Mouse (Mus musculus) kidney, postnatal 0 days (tissue): ENCODE results near the gene Npw. TPM values are rescaled to one million over a fixed set of nuclear protein-coding genes. Genes with fewer than 3 reads are reported as not detected.

Experiments
- ATAC-seq: fragments of 200-750 bp; cut with Nextera tagmentation; replicated peaks from 2 replicates; pipeline ENCODE4 v1.8.0; 2017; ENCODE audit warnings: low read depth, moderate number of reproducible peaks, moderate TSS enrichment, moderate library complexity; ENCODE audit not compliant: low FRiP score
- DNase-seq: peaks from one replicate; pipeline ENCODE4 v3.0.0-alpha.2; 2016; ENCODE audit warnings: low spot score
- H3K27ac ChIP-seq: fragments of 300-500 bp; sonication (generic); 2 replicates; pipeline ENCODE4 v1.5.1; 2014; ENCODE audit warnings: mild to moderate bottlenecking
- H3K27me3 ChIP-seq: fragments of 300-500 bp; sonication (generic); 2 replicates; pipeline ENCODE4 v1.6.1; 2014; ENCODE audit warnings: low read length, mixed read lengths; ENCODE audit not compliant: insufficient read depth
- H3K36me3 ChIP-seq: fragments of 300-500 bp; sonication (generic); 2 replicates; pipeline ENCODE4 v1.6.1; 2014; ENCODE audit warnings: low read length, mixed read lengths; ENCODE audit not compliant: insufficient read depth
- H3K4me1 ChIP-seq: fragments of 300-500 bp; sonication (generic); replicated peaks from 2 replicates; pipeline ENCODE4 v1.6.1; 2014; ENCODE audit warnings: antibody characterized with exemption, low read length, mixed read lengths; ENCODE audit not compliant: insufficient read depth
- H3K4me2 ChIP-seq: fragments of 300-500 bp; sonication (generic); 2 replicates; pipeline ENCODE4 v1.6.1; 2014; ENCODE audit warnings: mild to moderate bottlenecking, low read length, moderate library complexity, mixed read lengths
- H3K4me3 ChIP-seq: fragments of 300-500 bp; sonication (generic); replicated peaks from 2 replicates; pipeline ENCODE4 v1.5.1; 2014; ENCODE audit warnings: low read depth, low read length
- H3K9ac ChIP-seq: fragments of 300-500 bp; sonication (generic); 2 replicates; pipeline ENCODE4 v1.6.1; 2014; ENCODE audit warnings: low read depth, low read length
- H3K9me3 ChIP-seq: fragments of 300-500 bp; sonication (generic); replicated peaks from 2 replicates; pipeline ENCODE4 v1.6.1; 2016; ENCODE audit warnings: low read length, inconsistent platforms, mixed read lengths
- CTCF ChIP-seq: IDR thresholded peaks from 2 replicates; pipeline ENCODE4 v1.5.1; 2016; ENCODE audit warnings: antibody characterized with exemption, low read depth, mild to moderate bottlenecking, moderate library complexity
- WGBS: fragments of 180-500 bp; shearing (Covaris S2); extraction: QIAGEN DNeasy Blood & Tissue Kit; methylation state at CpG from one replicate; pipeline ENCODE4 v1.1.7; 2014; 5-methylcytosine and 5-hydroxymethylcytosine counted together
- polyA plus RNA-seq: library from polyadenylated mRNA; unstranded; fragments of >200 nt; fragmentation: Nextera tagmentation; extraction: Ambion mirVana; gene quantifications from 2 replicates; pipeline ENCODE4 v1.2.1, GENCODE M21; 2015

The Npw gene
- polyA plus RNA-seq, 1 experiment from 2014 or later, result 0.32 TPM

DNA sequence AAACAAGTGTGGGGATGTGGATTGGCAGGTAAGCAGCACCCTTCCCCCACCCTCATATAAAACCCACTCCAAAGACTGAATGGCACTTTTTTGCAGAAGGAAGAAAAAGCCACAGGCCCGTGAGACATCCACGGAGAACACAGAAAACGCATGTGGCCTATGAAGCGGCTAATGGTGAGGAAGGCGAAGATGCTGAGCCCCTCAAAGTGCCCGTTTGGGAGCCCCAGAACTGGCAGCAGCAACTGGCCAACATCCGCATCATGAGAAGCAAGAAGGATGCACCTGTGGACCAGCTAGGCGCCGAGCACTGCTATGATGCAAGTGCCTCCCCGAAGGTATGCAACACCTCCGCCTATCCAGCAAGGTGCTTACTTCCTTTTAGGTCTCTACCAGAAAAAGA, 24.4 kb downstream of the Npw start:
- no peak for TF ChIP-seq CTCF
- Histone ChIP-seq H3K36me3 (peaks cover 18% of the 10 kb centered on the region), H3K27ac (peak overlapping the region; percentile 94), H3K9me3 (no peaks in the 10 kb centered on the region), H3K27me3 (no peaks in the 10 kb centered on the region), H3K4me2 (no peak overlapping the region), H3K4me3 (no peak overlapping the region), H3K4me1 (peaks cover 12% of the 10 kb centered on the region), H3K9ac (no peak overlapping the region)
- ATAC-seq (no peak), DNase-seq (no peak)
- 98% methylated on average over 11 of the region's 11 CpGs for WGBS

DNA sequence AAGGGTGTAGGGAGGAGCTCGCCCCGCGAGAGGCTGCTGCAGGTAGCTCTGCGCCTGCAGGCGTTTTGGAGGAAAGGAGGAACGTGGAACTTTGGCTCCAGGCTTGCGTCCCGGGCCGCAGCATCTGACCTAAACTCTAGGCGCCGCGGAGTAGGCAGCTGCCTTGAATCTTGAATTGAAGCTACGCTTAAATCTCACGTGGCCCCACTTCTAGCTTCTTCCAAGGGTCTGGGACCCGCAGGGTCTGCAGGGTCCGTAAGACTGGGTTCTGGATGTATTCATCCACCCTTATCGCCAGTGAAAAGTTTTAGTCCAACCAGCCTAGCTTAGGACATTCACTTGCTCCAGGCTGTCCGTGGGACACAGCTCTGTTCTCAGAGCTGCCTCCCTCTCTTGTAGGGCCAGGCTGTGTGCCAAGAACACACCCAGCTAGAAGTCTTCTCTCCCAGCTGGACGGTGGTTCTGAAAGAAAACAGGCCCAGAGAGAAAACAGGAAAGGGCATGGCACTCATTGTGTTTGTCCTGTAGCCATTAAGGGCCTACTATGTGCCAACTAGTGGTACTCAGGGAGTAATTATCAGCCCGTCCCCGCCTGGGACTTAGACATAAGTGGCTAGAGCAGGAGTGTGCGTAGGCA, 25.3 kb downstream of the Npw start:
- DNase-seq, result peak; percentile 73
- 9% methylated on average over 22 of the region's 22 CpGs for WGBS
- ATAC-seq, result peak; percentile 24; the same call in 1 of the 2 replicates
- Histone ChIP-seq H3K27me3 (no peaks in the 10 kb centered on the region), H3K27ac (peak overlapping the region; percentile 94), H3K4me1 (peaks cover 12% of the 10 kb centered on the region), H3K4me3 (peak overlapping the region; percentile 72), H3K36me3 (peaks cover 13% of the 10 kb centered on the region), H3K9ac (peak overlapping the region; percentile 70), H3K4me2 (peak overlapping the region; percentile 77), H3K9me3 (no peaks in the 10 kb centered on the region)
- no peak for TF ChIP-seq CTCF

DNA sequence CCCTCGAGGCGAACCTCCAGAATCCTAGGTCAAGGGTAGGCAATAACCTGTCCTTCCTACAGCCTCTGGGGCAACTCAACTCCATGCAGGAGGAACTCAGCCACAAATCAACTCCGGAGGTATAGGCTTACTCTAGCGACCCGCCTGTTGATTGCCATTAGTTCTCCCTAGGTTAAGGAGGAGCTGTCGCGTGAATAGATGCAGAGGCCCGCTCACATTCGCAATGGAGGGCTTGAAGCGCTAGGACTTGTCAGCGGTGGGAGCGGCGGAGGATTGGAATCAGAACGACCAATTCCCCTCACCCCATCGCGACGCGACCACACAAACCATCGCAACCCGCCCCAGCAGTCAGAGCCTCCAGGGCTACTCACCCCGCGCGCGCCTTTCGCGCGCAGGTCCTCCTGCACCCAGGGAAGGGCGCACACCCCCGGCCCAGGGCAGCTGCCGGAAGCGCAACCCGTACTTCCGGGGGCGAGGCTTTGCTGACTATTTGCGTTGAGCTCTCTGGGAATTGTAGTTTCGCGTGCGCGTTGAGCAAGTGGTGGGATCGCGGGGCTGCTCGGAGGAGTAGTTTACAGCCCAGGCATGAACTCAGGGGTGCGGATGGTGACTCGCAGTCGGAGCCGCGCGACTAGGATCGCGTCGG, 26.0 kb downstream of the Npw start, which contains the start of the genes Tsc2 and Nthl1:
Tsc2 (minus strand) TSS at position 464 of the 646 bp plus-strand sequence.
Nthl1 (plus strand) TSS at position 514 of the 646 bp plus-strand sequence.
- H3K4me3 ChIP-seq, result peak within 1 kb of the TSS; percentile 72
- peak within 1 kb of the TSS; percentile 94 for H3K27ac ChIP-seq
- H3K36me3 ChIP-seq, result peaks cover 14% of the 10 kb centered on the region
- H3K9me3 ChIP-seq, result no peaks in the 10 kb centered on the region
- peak; percentile 93 for DNase-seq
- peak; percentile 78 for ATAC-seq
- H3K4me2 ChIP-seq, result peak within 1 kb of the TSS; percentile 77
- H3K4me1 ChIP-seq, result peaks cover 12% of the 10 kb centered on the region
- under 1% methylated on average over 51 of the region's 51 CpGs for WGBS
- TF ChIP-seq CTCF, result no peak
- H3K9ac ChIP-seq, result peak within 1 kb of the TSS; percentile 70
- H3K27me3 ChIP-seq, result no peaks in the 10 kb centered on the region

DNA sequence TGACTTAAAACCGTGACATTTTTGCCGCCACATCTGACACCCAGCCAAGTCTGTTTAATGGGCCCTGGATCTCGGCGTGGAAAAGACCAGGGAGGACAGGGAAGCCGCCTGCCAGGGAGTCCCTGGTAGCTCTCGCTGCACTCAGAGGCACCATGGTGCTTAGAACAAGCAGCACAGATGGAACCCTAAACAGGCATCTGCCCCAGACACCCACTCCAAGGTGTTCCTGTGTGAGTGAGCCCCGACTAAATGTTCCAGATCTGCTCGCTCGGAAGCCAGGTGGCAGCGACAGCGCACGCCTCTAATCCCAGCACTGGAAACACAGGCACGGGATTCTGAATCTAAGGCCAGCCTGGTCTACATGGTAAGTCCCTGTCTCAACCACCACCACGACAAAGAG, 28.2 kb downstream of the Npw start:
- WGBS, result 87% methylated on average over 14 of the region's 14 CpGs
- peaks cover 12% of the 10 kb centered on the region for H3K4me1 ChIP-seq
- H3K9ac ChIP-seq, result no peak overlapping the region
- no peaks in the 10 kb centered on the region for H3K9me3 ChIP-seq
- H3K4me3 ChIP-seq, result no peak overlapping the region
- TF ChIP-seq CTCF, result no peak
- no peak overlapping the region for H3K27ac ChIP-seq
- peaks cover 24% of the 10 kb centered on the region for H3K36me3 ChIP-seq
- H3K4me2 ChIP-seq, result no peak overlapping the region
- no peaks in the 10 kb centered on the region for H3K27me3 ChIP-seq
- ATAC-seq (no peak), DNase-seq (no peak)

DNA sequence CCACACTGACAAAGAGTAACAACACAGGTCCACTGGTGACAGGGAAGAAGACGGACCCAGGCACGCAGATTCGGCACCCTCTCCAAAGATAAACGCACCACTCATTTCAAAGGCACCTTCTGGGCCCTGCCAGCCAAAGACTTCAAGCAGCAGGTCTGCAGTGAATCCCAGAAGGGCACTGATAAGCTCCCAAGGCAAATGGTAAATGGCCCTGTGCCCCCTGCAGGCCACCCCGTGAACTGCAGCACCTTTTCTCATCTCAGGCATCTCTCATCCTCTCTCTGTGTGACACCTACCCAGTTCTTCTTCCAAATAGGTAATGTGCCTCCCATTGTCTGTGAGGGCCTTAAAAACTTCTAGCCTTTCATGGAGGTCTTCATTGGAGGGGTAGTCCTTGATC, 29.6 kb downstream of the Npw start:
- DNase-seq (peak; percentile 76), ATAC-seq (no peak)
- H3K9ac ChIP-seq, result no peak overlapping the region
- no peak overlapping the region for H3K4me3 ChIP-seq
- H3K36me3 ChIP-seq, result peaks cover 29% of the 10 kb centered on the region
- no peak overlapping the region for H3K4me2 ChIP-seq
- 53% methylated on average over 5 of the region's 5 CpGs for WGBS
- no peaks in the 10 kb centered on the region for H3K9me3 ChIP-seq
- no peak overlapping the region for H3K27ac ChIP-seq
- peaks cover 12% of the 10 kb centered on the region for H3K4me1 ChIP-seq
- no peaks in the 10 kb centered on the region for H3K27me3 ChIP-seq
- TF ChIP-seq CTCF, result peak; percentile 90

DNA sequence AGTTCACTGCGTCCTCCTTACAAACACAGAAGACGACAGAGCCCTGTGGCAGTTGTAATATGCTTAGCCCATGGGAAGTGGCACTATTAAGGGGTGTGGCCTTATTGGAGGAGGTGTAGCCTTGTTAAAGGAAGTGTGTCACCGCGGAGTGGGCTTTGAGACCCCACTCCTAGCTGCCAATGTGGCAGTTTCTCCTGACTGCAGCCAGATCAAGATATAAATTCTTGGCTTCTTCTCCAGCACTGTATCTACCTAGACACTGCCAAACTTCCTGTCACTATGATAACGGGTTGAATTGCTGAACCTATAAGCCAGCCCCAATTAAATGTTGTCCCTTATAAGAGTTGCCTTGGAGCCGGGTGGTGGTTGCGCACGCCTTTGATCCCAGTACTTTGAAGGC, 32.8 kb downstream of the Npw start:
- DNase-seq (no peak), ATAC-seq (no peak)
- Histone ChIP-seq H3K4me3 (no peak overlapping the region), H3K4me1 (no peaks in the 10 kb centered on the region), H3K27ac (no peak overlapping the region), H3K27me3 (no peaks in the 10 kb centered on the region), H3K9me3 (no peaks in the 10 kb centered on the region), H3K4me2 (no peak overlapping the region), H3K9ac (no peak overlapping the region), H3K36me3 (peaks cover 57% of the 10 kb centered on the region)
- TF ChIP-seq CTCF, result no peak
- WGBS, result 93% methylated on average over 8 of the region's 8 CpGs
